Mouse (Mus musculus) Muller cell, postnatal 12 days (primary cell): ENCODE measurements around the gene Plpp1.

Source experiments
- DNase-seq: peaks from one replicate; pipeline ENCODE4 v3.0.0-alpha.2; 2015; ENCODE audit errors: inconsistent ontology term

Gene Plpp1

DNA sequence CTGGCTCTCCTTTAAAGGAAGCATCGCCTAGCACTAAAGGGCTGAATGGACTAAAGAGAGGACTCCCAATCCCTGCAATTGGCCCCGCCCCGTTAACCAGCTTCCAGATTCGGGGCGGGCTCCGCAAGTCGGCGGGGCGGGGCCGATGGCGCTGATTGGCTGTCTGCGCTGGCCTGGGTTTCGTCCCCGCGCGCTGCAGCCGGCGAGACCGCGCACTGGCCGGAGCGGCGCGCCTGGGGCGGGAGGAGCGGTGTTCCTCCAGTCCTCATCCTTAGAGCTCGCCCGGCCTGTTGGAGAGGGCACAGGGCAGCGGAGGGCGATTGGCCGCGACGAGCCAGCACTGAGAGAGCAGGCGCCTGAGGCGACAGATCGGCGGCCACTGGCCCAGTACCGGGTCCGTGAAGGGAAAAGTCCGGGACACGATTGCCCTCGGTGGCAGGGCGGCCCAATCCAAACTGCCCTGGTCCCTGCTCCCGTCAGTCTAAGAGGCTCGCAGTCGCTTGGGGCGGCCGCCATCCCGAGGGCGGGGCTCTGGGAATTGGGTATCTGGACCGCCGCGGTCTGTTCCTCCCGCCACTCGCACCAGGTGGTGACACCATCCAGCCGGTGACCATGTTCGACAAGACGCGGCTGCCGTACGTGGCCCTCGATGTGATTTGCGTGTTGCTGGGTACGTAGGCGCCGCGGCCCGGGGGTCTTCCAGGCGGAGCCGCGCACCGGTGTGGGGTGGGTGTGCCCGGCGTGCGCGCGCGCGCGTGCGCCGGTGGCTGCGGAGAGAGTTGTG lies at the start of gene Plpp1:
TSS of gene Plpp1 (plus strand) at position 196 of the 784 bp plus-strand sequence.
- peak; percentile 98 for DNase-seq

DNA sequence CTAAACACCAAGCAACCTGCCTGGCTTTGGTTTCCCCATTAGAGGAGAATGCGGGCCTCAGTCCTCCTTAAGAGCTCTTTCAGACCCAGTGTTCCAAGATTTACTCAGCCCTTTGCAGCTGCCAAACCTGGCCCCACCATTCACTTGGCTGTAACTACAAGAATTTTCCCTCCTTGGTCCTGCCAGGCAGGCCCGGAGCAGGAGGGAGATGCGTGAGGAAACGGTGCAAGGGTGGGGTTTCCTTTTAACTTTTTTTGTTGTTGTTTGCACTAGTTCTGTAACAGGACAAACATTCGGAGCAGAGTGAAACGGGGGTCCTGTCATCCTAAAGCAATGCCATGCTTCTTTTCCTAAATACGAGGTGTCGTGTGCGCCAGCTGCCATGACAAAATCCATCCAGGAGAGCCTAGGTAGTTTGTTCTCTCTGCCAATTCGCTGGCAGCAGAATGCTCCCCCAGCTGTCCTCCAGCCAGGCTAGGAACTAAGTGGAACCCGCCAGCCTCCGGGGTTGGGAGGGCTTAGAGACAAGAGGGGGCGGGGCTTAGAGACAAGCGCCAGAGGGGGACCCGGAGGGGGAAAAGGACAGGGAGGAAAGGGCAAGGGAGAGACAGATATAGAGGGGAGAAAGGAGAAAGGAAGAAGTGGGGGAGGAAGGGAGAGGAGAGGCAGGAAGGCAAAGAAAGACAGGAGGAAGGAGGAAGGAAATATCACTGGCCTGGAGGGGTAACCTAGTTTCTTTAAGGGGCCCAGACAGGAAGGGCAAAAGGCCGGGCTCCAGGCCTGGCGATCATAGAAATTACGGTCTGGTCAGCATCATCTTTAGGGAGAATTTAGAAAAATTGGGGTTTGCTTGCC lies 48.9 kb upstream of the Plpp1 start:
- DNase-seq = peak; percentile 69

- DNase-seq = no peak
These were observed 48.1 kb upstream of the Plpp1 start for GRCm38 (mm10) chr13:112752309-112752975.

GRCm38 (mm10) chr13:112753522-112753921 lies 47.1 kb upstream of the Plpp1 start:
- no peak for DNase-seq

- no peak for DNase-seq
These were observed 45.7 kb upstream of the Plpp1 start for GRCm38 (mm10) chr13:112754871-112755270.

GRCm38 (mm10) chr13:112755507-112756010 lies 45.0 kb upstream of the Plpp1 start:
- DNase-seq = peak; percentile 44

DNA sequence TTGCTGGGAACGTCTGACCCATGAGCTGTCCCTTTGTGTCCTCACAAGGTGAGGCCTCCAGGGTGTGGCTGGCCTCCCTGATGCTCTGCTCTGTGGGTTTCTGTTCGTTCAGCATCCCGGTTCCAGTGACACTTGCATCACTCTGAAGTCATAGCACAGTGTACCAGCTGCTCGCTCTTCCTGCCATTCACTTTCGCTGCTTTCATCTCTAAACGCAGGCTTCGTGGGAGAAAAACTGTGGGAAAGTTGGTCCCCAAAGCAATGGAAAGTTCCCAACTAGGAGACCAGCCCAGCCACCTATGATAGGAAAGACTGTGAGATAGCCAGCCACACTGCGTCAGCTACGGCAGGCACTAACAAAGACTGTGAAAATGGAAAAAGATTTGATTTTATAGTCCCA lies 43.2 kb upstream of the Plpp1 start:
- DNase-seq = no peak

- DNase-seq = no peak
These were observed 42.0 kb upstream of the Plpp1 start for GRCm38 (mm10) chr13:112758546-112759090.

- DNase-seq = no peak
These were observed 41.2 kb upstream of the Plpp1 start for GRCm38 (mm10) chr13:112759364-112759763.

- no peak for DNase-seq
These were observed 40.6 kb upstream of the Plpp1 start for GRCm38 (mm10) chr13:112759777-112760537.

GRCm38 (mm10) chr13:112760538-112760881 lies 40.1 kb upstream of the Plpp1 start:
- DNase-seq = no peak

DNA sequence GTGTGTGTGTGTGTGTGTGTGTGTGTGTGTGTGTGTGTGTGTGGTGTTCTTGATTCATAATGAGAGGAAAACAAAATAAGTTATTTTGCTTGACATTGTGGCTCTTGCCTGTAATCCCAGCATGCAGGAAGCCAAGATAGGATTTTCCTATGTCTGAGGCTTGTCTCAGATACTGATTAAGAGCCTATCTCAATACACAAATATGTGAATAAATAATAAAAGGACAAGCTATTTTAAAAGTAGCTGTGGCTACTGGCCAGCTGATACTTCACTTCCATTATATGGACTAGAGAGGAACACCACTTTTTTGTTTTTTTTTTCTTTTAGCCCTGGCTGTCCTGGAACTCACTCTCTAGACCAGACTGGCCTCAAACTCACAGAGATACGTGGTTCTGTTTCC lies 38.8 kb upstream of the Plpp1 start:
- DNase-seq = no peak

DNA sequence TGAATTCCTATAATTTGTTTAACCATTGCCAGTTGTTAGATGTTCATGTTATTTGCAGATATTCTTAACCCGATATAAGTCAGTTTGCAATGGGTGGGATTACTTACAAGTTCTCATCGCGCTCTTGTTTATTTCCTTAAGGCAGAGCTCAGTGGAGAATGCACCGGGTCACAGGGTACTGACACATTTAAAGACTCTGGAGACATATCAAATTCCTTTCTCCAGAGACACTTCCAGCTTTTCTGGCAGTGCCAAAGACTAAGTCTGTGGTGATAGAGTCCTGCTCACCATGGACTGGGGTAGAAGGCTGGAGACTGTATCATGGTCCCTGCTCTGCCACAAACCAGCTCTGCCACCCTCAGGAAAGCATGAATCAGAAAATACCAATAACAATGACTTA lies 38.0 kb upstream of the Plpp1 start:
- no peak for DNase-seq

- peak; percentile 72 for DNase-seq
These were observed 37.0 kb upstream of the Plpp1 start for GRCm38 (mm10) chr13:112763531-112764091.

GRCm38 (mm10) chr13:112764556-112764955 lies 36.0 kb upstream of the Plpp1 start:
- DNase-seq = no peak

GRCm38 (mm10) chr13:112765654-112766053 lies 34.9 kb upstream of the Plpp1 start:
- DNase-seq = no peak

GRCm38 (mm10) chr13:112770528-112771328 lies 29.9 kb upstream of the Plpp1 start:
- DNase-seq = peak; percentile 83

DNA sequence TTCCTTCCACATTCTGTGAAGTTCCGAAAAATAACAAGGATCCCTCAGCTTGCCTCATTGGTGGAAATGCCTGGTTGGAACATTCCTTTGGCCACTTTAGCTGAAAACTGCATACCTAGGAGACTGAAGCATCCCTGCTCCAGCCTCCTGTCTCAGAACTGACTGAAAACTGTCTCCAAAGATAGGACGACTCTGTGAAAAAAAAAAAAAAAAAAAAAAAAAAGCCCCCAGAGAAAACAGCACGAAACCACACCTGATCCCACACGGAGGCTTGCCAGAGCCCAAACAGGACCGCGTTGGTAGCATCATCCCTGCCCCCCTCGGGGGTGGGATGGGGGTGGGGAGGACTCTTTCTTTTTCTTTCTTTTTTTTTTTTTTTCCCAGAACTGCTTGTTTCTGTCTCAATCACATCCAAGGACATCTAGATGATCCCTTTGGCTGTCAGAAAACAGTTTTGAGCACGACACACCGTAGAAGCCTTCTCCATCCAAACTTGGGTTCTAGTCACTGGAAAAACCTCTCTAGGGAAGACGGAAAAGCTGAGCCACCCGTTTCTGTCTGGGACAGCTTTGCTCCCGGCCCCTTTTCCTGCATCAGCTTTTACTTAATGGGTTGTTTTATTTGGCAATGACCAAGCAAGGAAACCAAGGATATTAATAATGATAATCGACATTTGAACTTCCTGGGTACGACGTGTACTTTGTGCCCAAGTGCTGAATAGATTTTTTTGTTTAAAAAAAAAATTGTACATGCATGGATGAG lies 29.0 kb upstream of the Plpp1 start:
- peak; percentile 40 for DNase-seq

DNA sequence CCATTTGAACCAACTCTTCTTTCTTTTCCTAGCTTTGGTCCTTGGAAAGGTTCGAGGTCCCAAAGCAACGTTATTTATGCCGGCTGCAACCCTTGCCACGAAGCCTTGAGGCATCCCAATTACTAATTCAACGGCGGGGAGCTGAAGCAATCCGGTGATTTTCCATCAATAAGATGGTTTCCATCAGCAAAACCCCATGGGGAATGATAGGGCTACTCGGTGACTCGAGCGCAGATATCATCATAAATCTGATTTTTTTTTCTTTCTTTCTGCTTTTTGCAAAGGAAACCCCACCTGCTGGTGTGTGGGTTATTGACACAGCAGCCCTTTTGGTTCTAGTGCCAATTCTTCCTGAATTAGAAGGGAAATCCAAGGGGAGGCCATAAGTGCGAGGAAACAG lies 28.3 kb upstream of the Plpp1 start:
- DNase-seq = no peak
